Mouse (Mus musculus) midbrain, embryonic 12.5 days (tissue): Measurements from ENCODE around the gene Rab25. TPM values are rescaled to one million over a fixed set of nuclear protein-coding genes. Genes with fewer than 3 reads are reported as not detected.
A peak's percentile ranks its signal among the peaks of the same experiment; 100 is the strongest.
"Not testable (repeated sequence)": the region's sequence is repeated elsewhere in the genome, so short reads cannot be mapped to it uniquely, and the experiment has no call there.

Experiments used
- ATAC-seq: fragments of 200-750 bp; cut with Nextera tagmentation; 2 replicates; pipeline ENCODE4 v1.8.0; 2017; ENCODE audit warnings: low read depth, moderate TSS enrichment, moderate library complexity; ENCODE audit not compliant: low FRiP score
- H3K27ac ChIP-seq: fragments of 300-500 bp; sonication (generic); replicated peaks from 2 replicates; pipeline ENCODE4 v1.5.1; 2016; ENCODE audit warnings: mild to moderate bottlenecking
- H3K27me3 ChIP-seq: fragments of 300-500 bp; sonication (generic); 2 replicates; pipeline ENCODE4 v1.6.1; 2016; ENCODE audit warnings: mild to moderate bottlenecking
- H3K36me3 ChIP-seq: fragments of 300-500 bp; sonication (generic); 2 replicates; pipeline ENCODE4 v1.6.1; 2016
- H3K4me1 ChIP-seq: fragments of 300-500 bp; sonication (generic); 2 replicates; pipeline ENCODE4 v1.6.1; 2016
- H3K4me2 ChIP-seq: fragments of 300-500 bp; sonication (generic); replicated peaks from 2 replicates; pipeline ENCODE4 v1.6.1; 2016; ENCODE audit warnings: mild to moderate bottlenecking, moderate library complexity
- H3K4me3 ChIP-seq: fragments of 300-500 bp; sonication (generic); 2 replicates; pipeline ENCODE4 v1.5.1; 2016; ENCODE audit warnings: mild to moderate bottlenecking
- H3K9ac ChIP-seq: fragments of 300-500 bp; sonication (generic); replicated peaks from 2 replicates; pipeline ENCODE4 v1.6.1; 2016; ENCODE audit warnings: mild to moderate bottlenecking, moderate library complexity
- H3K9me3 ChIP-seq: fragments of 300-500 bp; sonication (generic); 2 replicates; pipeline ENCODE4 v1.6.1; 2016; ENCODE audit warnings: mild to moderate bottlenecking
- WGBS: fragments of 180-500 bp; shearing (Covaris S2); methylation state at CpG from one replicate; pipeline ENCODE4 v1.1.7; 2016; 5-methylcytosine and 5-hydroxymethylcytosine counted together
- polyA plus RNA-seq: library from polyadenylated mRNA; unstranded; fragments of >200 nt; fragmentation: Nextera tagmentation; extraction: Ambion mirVana; gene quantifications from 2 replicates; pipeline ENCODE4 v1.2.1, GENCODE M21; 2016

Gene Rab25
- polyA plus RNA-seq, 1 experiment from 2014 or later, result 0.47 TPM

DNA sequence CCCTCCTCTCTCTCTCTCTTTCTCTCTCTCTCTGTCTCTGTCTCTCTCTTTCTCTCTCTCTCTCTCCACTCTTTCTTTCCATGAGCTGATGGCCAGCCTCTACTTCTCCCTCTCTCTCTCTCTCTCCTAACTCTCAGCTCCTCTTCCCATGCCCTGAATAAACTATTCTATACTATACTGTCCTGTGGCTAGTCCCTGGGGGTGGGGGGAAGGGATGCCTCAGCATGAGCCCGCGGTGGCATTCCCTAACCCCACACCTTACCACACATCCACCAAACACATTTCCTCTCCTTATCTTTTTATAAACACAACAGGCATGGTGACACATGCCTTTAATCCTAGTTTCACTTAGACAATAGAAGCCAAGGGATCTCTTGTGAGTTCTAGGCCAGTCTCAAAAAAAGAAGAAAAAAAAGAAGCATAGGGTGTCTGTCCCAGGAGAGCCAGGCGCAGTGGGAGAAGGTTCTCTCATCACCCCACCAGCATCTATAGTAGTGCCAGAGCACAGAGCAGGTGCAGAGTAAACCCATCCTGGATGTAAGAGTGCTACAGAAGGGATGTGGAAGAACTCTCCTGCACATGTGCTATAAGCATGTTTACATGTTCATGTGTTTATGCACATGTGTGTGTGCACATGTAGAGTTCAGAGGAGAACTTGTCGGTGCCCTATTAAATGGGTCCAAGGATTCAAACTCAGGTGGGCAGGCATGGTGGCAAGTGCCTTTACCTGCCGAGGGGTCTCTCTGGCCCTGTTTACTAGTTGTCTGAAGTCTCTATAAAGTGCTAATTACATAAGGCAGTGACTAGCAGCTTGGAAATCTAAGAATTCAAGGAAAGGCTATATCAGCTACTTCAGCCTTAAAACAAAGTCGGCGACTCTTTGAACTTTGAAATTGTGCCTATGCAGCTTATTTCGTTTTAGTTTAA, 30.7 kb upstream of the Rab25 start:
- no peak overlapping the region for H3K27ac ChIP-seq
- no peaks in the 10 kb centered on the region for H3K27me3 ChIP-seq
- ATAC-seq, result peak; percentile 50; the same call in 1 of the 2 replicates
- no peaks in the 10 kb centered on the region for H3K9me3 ChIP-seq
- WGBS, result 50% methylated on average over 8 of the region's 8 CpGs
- H3K4me2 ChIP-seq, result peak overlapping the region; percentile 93
- H3K4me3 ChIP-seq, result peak overlapping the region; percentile 97
- peaks cover 16% of the 10 kb centered on the region for H3K4me1 ChIP-seq
- no peak overlapping the region for H3K9ac ChIP-seq
- H3K36me3 ChIP-seq, result peaks cover 28% of the 10 kb centered on the region

DNA sequence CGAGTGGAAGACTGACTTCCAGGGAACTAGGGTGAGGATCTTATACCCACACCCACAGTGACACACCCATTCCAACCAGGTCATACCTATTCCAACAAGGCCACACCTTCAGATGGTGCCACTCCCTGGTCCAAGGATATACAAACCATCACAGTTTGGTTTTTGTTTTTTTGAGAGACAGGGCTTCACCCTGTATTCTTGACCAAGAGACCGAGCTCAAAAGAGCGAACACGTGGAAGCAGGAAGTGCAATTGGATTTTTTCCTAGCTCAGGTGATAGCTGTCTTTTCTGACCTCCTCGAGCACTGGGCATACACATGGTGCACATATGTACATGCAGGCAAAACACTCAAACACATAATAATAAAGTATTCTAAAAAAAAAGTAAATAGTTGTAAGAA, 29.7 kb upstream of the Rab25 start:
- Histone ChIP-seq H3K36me3 (peaks cover 19% of the 10 kb centered on the region), H3K4me1 (peaks cover 16% of the 10 kb centered on the region)
- H3K9ac ChIP-seq, H3K4me3 ChIP-seq, H3K27ac ChIP-seq, H3K27me3 ChIP-seq, H3K9me3 ChIP-seq, ATAC-seq, H3K4me2 ChIP-seq: not testable (repeated sequence)
- WGBS, result 94% methylated on average over 5 of the region's 5 CpGs

DNA sequence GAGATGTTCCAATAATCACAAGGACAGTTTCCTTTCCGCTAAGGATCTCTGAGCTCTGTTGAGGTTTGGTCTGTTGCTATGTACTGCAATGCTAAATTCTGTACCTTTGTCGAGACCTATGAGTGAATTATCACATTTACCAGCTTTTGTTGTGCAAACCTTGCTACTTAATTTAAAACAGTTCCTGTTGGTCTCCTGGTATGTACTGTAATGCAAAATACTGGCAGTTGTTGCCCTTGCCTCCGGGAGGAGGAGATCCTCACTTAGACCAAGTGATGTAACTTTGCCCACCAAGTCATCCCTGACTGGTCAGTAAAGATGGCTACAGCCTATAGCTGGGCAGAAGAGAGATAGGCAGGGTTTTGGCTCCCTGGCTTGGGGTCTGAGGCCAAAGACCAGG, 27.4 kb upstream of the Rab25 start, which contains the start of gene Ssr2:
TSS of gene Ssr2 (plus strand) at position 337 of the 400 bp plus-strand sequence.
- no peak for ATAC-seq
- no peak within 1 kb of the TSS for H3K9ac ChIP-seq
- H3K27me3 ChIP-seq, result no peaks in the 10 kb centered on the region
- WGBS, result 89% methylated on average over 3 of the region's 3 CpGs
- H3K27ac ChIP-seq, result no peak within 1 kb of the TSS
- H3K9me3 ChIP-seq, result no peaks in the 10 kb centered on the region
- H3K36me3 ChIP-seq, result peaks cover 4% of the 10 kb centered on the region
- peaks cover 9% of the 10 kb centered on the region for H3K4me1 ChIP-seq
- no peak within 1 kb of the TSS for H3K4me2 ChIP-seq
- no peak within 1 kb of the TSS for H3K4me3 ChIP-seq

DNA sequence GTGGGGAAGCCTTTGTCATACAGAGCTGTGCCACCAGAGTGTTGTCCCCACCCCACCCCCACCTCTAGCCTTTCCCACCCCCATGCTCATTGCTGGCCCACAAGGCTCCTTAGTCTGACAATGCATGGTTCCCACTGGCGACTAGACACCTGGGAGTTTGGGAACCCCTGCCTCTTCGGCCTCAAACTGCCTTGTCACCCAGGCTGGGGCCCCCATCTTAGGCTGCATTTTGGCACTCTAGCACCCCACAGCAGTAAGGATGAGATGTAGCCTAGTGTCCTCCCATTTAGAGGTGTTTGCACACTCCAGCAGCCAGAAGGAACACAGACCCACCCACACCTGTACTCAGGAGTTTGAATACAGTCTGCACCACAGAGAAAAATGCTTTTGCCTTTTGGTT, 25.7 kb upstream of the Rab25 start:
- Histone ChIP-seq H3K4me2 (no peak overlapping the region), H3K4me1 (no peaks in the 10 kb centered on the region), H3K9me3 (no peaks in the 10 kb centered on the region), H3K36me3 (peaks cover 21% of the 10 kb centered on the region), H3K27ac (no peak overlapping the region), H3K4me3 (no peak overlapping the region), H3K9ac (no peak overlapping the region), H3K27me3 (no peaks in the 10 kb centered on the region)
- ATAC-seq, result no peak
- WGBS, result 83% methylated on average over 2 of the region's 2 CpGs

DNA sequence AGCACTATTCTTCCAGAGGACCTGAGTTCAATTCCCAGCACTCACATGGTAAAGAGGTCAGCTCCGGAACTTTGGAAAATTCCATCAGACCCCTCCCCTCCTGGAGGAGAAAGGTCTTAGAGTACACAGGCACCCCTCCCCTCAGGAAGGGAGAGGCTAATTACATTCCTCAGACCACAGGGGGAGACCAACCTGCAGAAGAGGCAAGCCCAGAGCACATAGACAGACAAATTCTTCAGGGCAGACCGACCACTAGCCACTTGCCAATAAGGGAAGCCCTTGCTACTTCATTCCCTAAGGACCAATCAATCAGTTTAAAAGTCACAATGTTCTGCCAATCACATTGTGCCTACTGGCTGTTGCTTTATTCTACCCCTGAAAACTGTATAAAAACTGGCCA, 24.7 kb upstream of the Rab25 start:
- H3K27ac ChIP-seq, result no peak overlapping the region
- no peaks in the 10 kb centered on the region for H3K27me3 ChIP-seq
- H3K36me3 ChIP-seq, result peaks cover 31% of the 10 kb centered on the region
- no peak overlapping the region for H3K4me3 ChIP-seq
- H3K9me3 ChIP-seq, result no peaks in the 10 kb centered on the region
- no peak overlapping the region for H3K9ac ChIP-seq
- no peak for ATAC-seq
- no peaks in the 10 kb centered on the region for H3K4me1 ChIP-seq
- 90% methylated on average over 2 of the region's 2 CpGs for WGBS
- no peak overlapping the region for H3K4me2 ChIP-seq

DNA sequence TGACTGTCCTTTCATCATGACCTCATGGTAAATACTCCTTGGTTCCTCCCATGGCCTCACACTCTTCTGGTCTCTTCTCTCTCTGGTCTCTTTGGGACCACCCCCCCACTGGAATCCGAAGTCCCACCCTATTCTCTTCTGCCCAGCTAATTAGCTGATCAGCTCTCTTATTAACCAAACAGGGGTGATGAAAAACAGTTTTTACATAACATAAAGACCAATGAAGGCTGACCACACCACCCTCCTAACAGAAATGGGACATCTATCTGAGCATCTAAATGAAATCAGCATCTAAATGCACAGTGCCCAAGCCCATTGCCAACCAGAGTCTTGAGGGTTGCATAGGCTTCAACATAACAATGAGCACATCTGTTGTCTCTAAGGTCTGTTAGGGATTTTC, 23.8 kb upstream of the Rab25 start:
- Histone ChIP-seq H3K9me3 (no peaks in the 10 kb centered on the region), H3K4me3 (no peak overlapping the region), H3K27me3 (no peaks in the 10 kb centered on the region), H3K27ac (no peak overlapping the region), H3K9ac (no peak overlapping the region), H3K36me3 (peaks cover 41% of the 10 kb centered on the region), H3K4me1 (no peaks in the 10 kb centered on the region), H3K4me2 (no peak overlapping the region)
- 80% methylated on average over 1 of the region's 1 CpGs for WGBS
- no peak for ATAC-seq

DNA sequence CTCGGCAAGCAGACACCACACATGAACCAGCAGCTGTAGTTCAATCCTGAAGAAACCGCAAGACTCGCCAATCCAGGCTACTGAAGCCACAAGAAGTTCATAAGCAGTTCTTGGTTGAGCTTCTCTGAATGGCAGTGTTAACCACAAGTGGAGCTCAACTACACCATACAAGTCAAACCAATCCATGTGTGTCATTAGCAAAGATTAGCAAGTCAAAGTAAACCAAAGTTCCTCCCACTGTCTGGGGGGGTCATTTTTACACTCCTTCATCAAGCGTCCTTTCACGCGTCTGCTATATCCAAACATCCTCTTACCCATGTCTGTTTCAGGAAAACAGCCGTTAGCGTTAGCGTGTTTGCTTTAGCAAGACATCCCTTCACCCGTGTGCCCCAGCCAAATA, 22.2 kb upstream of the Rab25 start:
- WGBS, result 97% methylated on average over 10 of the region's 10 CpGs

DNA sequence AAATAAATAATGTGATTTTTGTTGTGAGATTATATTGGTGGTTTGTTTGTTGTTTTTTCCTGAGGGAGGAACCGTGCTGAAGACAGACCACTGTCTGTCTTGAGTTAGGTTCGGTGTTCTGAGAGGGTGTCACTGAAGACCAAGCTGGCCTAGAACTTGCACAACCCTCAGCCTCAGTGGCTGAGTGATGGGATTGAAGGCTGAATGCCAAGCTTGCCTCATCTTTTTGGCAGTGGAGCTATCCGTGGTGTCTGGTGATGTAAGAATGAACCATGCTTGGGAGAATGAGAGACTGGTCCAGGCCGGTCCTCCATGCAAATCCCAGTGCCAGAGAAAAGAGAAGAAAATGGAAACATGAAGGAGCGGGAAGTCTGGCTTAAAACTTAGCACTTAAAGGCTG, 21.6 kb upstream of the Rab25 start:
- peaks cover 62% of the 10 kb centered on the region for H3K36me3 ChIP-seq
- no peaks in the 10 kb centered on the region for H3K4me1 ChIP-seq
- no peaks in the 10 kb centered on the region for H3K9me3 ChIP-seq

More for the DNA sequence above, 22.2 kb upstream of the Rab25 start:
- H3K9ac ChIP-seq, result no peak overlapping the region
- no peak overlapping the region for H3K4me3 ChIP-seq
- H3K27ac ChIP-seq, result no peak overlapping the region
- no peaks in the 10 kb centered on the region for H3K9me3 ChIP-seq
- H3K4me2 ChIP-seq, result no peak overlapping the region
- H3K4me1 ChIP-seq, result no peaks in the 10 kb centered on the region
- no peak for ATAC-seq
- peaks cover 56% of the 10 kb centered on the region for H3K36me3 ChIP-seq
- no peaks in the 10 kb centered on the region for H3K27me3 ChIP-seq

DNA sequence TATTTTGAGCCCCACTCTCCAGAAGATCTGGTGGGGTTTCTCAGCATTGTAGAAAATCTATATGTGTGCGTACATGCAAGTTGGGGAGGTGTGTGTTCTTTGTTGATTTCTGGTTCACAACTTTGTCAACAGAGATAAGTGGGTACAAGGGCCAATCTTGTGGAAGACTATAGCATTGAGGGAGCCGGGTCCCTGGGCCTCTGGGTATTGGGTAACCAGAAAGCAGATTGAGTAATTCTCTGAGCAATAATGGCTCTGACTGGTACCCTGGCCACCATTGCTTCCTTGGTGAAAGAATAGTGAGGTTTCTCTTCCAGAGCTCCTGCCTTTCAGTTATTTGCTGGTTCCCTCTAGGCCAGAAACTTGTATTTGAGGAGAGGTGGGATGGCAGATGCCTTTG, 21.0 kb upstream of the Rab25 start:
- 96% methylated on average over 2 of the region's 2 CpGs for WGBS
- no peak for ATAC-seq
- no peak overlapping the region for H3K9ac ChIP-seq
- no peaks in the 10 kb centered on the region for H3K27me3 ChIP-seq
- H3K4me2 ChIP-seq, result no peak overlapping the region
- no peaks in the 10 kb centered on the region for H3K4me1 ChIP-seq
- peaks cover 68% of the 10 kb centered on the region for H3K36me3 ChIP-seq
- no peak overlapping the region for H3K4me3 ChIP-seq
- H3K27ac ChIP-seq, result no peak overlapping the region
- H3K9me3 ChIP-seq, result no peaks in the 10 kb centered on the region

More for the DNA sequence above, 21.6 kb upstream of the Rab25 start:
- Histone ChIP-seq H3K9ac (no peak overlapping the region), H3K27ac (no peak overlapping the region), H3K4me3 (no peak overlapping the region), H3K27me3 (no peaks in the 10 kb centered on the region), H3K4me2 (no peak overlapping the region)
- ATAC-seq, result no peak
- 90% methylated on average over 5 of the region's 5 CpGs for WGBS

DNA sequence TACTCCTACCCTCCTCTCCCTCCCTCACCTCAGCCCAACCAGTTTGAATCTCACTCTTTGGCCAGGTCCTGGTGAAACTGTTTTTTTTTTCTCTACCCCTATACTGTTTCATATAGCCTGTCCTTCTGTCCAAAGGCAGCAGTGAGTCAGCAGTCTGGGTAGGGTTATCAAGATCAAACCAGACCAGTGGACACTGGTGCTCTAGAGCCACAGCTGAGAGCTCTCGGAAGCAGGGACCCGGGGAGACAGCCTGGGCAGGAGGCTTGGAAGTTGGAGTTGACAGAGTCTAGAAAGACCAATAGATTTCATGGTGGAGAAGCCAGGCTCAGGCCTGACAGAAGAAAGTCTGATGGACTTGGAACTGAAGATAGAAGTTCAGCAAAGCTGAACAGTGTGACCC, 20.5 kb upstream of the Rab25 start:
- no peaks in the 10 kb centered on the region for H3K9me3 ChIP-seq
- H3K9ac ChIP-seq, result no peak overlapping the region
- 97% methylated on average over 2 of the region's 2 CpGs for WGBS
- no peaks in the 10 kb centered on the region for H3K27me3 ChIP-seq
- no peak overlapping the region for H3K4me2 ChIP-seq
- no peaks in the 10 kb centered on the region for H3K4me1 ChIP-seq
- H3K36me3 ChIP-seq, result peaks cover 73% of the 10 kb centered on the region
- ATAC-seq, result no peak
- no peak overlapping the region for H3K27ac ChIP-seq
- H3K4me3 ChIP-seq, result no peak overlapping the region

DNA sequence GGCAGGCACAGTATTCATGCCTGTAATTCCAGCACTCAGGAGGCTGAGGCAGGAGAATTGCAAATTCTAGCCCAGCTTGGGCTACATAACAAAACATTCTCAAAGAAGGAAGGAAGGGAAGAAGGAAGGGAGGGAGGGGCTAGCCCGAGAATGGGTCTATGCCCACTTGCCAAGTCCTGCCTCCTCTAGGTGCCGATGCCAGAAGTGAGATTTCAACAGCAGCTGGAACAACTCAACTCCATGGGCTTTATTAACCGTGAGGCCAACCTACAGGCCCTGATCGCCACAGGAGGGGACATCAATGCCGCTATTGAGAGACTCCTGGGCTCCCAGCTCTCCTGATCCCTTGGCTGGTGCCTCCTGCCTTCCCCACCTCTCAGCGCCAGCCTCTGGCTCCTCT, 19.8 kb upstream of the Rab25 start:
- H3K27ac ChIP-seq, result no peak overlapping the region
- no peaks in the 10 kb centered on the region for H3K9me3 ChIP-seq
- no peak overlapping the region for H3K4me2 ChIP-seq
- H3K9ac ChIP-seq, result no peak overlapping the region
- no peak for ATAC-seq
- WGBS, result 96% methylated on average over 6 of the region's 6 CpGs
- H3K4me3 ChIP-seq, result no peak overlapping the region
- H3K27me3 ChIP-seq, result no peaks in the 10 kb centered on the region
- H3K36me3 ChIP-seq, result peaks cover 80% of the 10 kb centered on the region
- no peaks in the 10 kb centered on the region for H3K4me1 ChIP-seq

DNA sequence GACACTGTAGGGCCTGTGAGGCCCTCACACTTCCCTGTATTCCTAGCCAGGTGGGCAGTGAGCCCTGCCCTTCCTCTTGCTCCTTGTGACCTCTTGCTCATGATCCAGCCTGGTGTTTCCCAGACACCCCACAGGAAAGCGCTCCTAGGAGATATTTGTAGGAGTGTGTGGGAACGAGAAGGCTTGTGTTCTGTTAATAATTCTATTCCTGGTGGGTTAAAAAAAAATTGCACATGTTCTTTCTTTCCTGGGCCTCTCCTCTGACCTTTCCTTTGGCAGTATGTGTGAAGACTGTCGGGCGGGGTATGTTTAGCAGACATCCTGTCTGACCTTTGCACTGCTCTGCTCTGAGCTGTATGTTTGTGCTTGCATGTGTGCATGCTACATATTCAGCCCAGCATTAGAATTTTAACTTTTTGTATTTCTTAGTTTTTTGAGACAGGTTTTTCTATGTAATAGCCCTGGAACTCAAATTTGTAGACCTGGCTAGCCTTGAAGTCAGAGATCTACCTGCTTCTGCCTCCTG, 18.5 kb upstream of the Rab25 start:
- H3K36me3 ChIP-seq, result peaks cover 93% of the 10 kb centered on the region
- no peak overlapping the region for H3K4me3 ChIP-seq
- ATAC-seq, result no peak
- H3K4me2 ChIP-seq, result no peak overlapping the region
- no peaks in the 10 kb centered on the region for H3K27me3 ChIP-seq
- H3K9me3 ChIP-seq, result no peaks in the 10 kb centered on the region
- 90% methylated on average over 4 of the region's 4 CpGs for WGBS
- H3K9ac ChIP-seq, result no peak overlapping the region
- H3K4me1 ChIP-seq, result peaks cover 7% of the 10 kb centered on the region; the same call in 1 of the 2 replicates
- H3K27ac ChIP-seq, result no peak overlapping the region
